Mouse (Mus musculus) forebrain, postnatal 0 days (tissue): ENCODE data around the gene Gm5592. TPM values are rescaled to one million over a fixed set of nuclear protein-coding genes. Genes with fewer than 3 reads are reported as not detected.
"Not testable (repeated sequence)": the region's sequence is repeated elsewhere in the genome, so short reads cannot be mapped to it uniquely, and the experiment has no call there.

ENCODE experiments used
- ATAC-seq: fragments of 200-750 bp; cut with Nextera tagmentation; 2 replicates; pipeline ENCODE4 v1.8.0; 2017; ENCODE audit warnings: mild to moderate bottlenecking, moderate library complexity
- DNase-seq: peaks from one replicate; pipeline ENCODE4 v3.0.0-alpha.2; 2015
- H3K27ac ChIP-seq: fragments of 300-500 bp; sonication (generic); 2 replicates; pipeline ENCODE4 v1.5.1; 2014; ENCODE audit warnings: low read depth, mild to moderate bottlenecking, antibody characterized with exemption, low read length, moderate library complexity, mixed read lengths
- H3K27me3 ChIP-seq: fragments of 300-500 bp; sonication (generic); 2 replicates; pipeline ENCODE4 v1.6.1; 2014; ENCODE audit warnings: mild to moderate bottlenecking, low read length, mixed read lengths; ENCODE audit not compliant: insufficient read depth
- H3K36me3 ChIP-seq: fragments of 300-500 bp; sonication (generic); 2 replicates; pipeline ENCODE4 v1.6.1; 2014; ENCODE audit warnings: mild to moderate bottlenecking, moderate library complexity; ENCODE audit not compliant: insufficient read depth
- H3K4me1 ChIP-seq: fragments of 300-500 bp; sonication (generic); 2 replicates; pipeline ENCODE4 v1.6.1; 2014; ENCODE audit warnings: antibody characterized with exemption; ENCODE audit not compliant: insufficient read depth
- H3K4me2 ChIP-seq: fragments of 300-500 bp; sonication (generic); 2 replicates; pipeline ENCODE4 v1.6.1; 2014; ENCODE audit warnings: low read depth, mild to moderate bottlenecking, moderate library complexity
- H3K4me3 ChIP-seq: fragments of 300-500 bp; sonication (generic); 2 replicates; pipeline ENCODE4 v1.5.1; 2014; ENCODE audit warnings: low read depth, low read length, mixed read lengths
- H3K9ac ChIP-seq: fragments of 300-500 bp; sonication (generic); 2 replicates; pipeline ENCODE4 v1.6.1; 2014; ENCODE audit warnings: mild to moderate bottlenecking
- H3K9me3 ChIP-seq: fragments of 300-500 bp; sonication (generic); 2 replicates; pipeline ENCODE4 v1.6.1; 2016; ENCODE audit warnings: low read length
- CTCF ChIP-seq: sonication (generic); IDR thresholded peaks from 2 replicates; pipeline ENCODE4 v1.5.1; 2016; ENCODE audit warnings: antibody characterized with exemption, control low read depth, low read depth
- WGBS: fragments of 180-500 bp; shearing (Covaris S2); extraction: QIAGEN DNeasy Blood & Tissue Kit; methylation state at CpG from one replicate; pipeline ENCODE4 v1.1.7; 2014; 5-methylcytosine and 5-hydroxymethylcytosine counted together
- polyA plus RNA-seq: library from polyadenylated mRNA; unstranded; fragments of >200 nt; fragmentation: Nextera tagmentation; extraction: Ambion mirVana; gene quantifications from 2 replicates; pipeline ENCODE4 v1.2.1, GENCODE M21; 2015
- total RNA-seq: library from RNA; depleted of rRNA; stranded (reverse); fragments of >200 nt; gene quantifications from 2 replicates; pipeline ENCODE4 v1.2.3, GENCODE M21; 2014; rRNA removed

Gene Gm5592
- total RNA-seq (not detected in 2 replicates), polyA plus RNA-seq (not detected in 2 replicates)

DNA sequence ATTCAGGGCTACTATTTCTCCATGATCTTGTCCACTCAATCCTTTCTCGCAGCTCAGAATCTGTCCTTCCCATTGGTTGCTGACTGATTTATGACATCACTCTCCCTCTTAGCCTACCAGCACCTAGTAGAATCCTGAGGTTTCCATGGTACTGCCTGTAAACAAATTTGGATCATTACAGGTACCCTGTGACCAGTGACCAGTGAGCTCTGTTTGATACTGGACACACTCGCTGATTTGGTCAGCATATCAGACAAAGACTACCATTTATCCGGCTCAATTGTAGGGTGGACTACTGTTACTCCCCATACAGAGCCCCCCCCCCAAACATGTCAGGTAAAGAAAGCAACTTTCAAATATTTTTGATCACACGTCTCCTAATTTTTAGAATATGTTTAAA lies at the start of gene Gm5592:
Gm5592 (plus strand) TSS at position 301 of the 400 bp plus-strand sequence.
- DNase-seq, result not testable (repeated sequence)

DNA sequence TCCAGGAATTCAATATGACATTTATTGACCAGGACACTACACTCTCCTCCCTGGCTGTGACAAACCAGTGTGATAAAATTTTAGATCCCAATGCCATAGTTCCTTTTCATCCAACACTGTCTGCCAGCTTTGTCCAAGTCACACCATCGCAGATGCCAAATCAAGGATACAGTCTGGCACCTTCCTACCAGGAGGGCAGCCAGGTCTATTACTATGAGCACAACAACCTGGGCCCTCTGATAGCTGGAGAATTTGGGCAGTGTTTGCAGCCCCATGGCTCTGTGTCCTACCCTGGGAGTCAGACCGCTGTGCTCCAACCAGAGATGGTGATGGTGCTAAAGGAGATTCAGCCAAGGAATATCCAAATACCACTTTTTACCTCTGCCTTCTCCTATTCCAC lies 2.2 kb downstream of the Gm5592 start:
- not testable (repeated sequence) for H3K27me3 ChIP-seq, DNase-seq, H3K9ac ChIP-seq, H3K4me1 ChIP-seq, H3K9me3 ChIP-seq, H3K27ac ChIP-seq, H3K36me3 ChIP-seq, H3K4me2 ChIP-seq, ATAC-seq, H3K4me3 ChIP-seq
- 87% methylated on average over 2 of the region's 2 CpGs for WGBS

More for the DNA sequence above, at the start of gene Gm5592:
- not testable (repeated sequence) for ATAC-seq, H3K4me1 ChIP-seq, H3K4me2 ChIP-seq, H3K27ac ChIP-seq, H3K9ac ChIP-seq, H3K27me3 ChIP-seq, H3K4me3 ChIP-seq, H3K9me3 ChIP-seq, H3K36me3 ChIP-seq
- 85% methylated on average over 4 of the region's 4 CpGs for WGBS

DNA sequence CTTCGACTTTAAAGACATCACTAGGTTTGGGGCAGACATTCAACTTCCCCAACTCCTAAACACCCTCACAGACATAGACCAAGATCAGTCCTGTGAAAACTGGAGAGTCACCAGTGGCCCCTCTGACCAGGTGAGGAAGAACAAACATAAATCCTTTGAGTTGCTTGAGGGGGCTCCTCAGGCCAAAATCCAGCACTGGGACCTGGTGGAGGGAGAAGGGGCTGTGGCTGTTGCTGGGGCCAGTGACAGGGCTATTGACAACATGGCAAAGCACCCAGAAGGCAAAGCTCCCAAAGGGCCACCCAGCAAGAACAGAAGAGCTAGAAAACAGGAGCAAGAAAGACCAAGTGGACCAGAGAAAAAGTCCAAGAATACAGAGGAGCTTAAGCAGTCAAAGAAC lies 4.2 kb downstream of the Gm5592 start:
- not testable (repeated sequence) for H3K27ac ChIP-seq, ATAC-seq, H3K4me3 ChIP-seq, H3K36me3 ChIP-seq, DNase-seq, H3K9ac ChIP-seq, H3K4me1 ChIP-seq, H3K4me2 ChIP-seq, H3K27me3 ChIP-seq, H3K9me3 ChIP-seq
- no CpG with 5 or more reads among the region's 1 CpGs for WGBS

GRCm38 (mm10) chr7:41158562-41158961 lies 4.9 kb downstream of the Gm5592 start:
- H3K9me3 ChIP-seq, H3K36me3 ChIP-seq, H3K27me3 ChIP-seq, H3K4me3 ChIP-seq, DNase-seq, H3K27ac ChIP-seq, H3K4me2 ChIP-seq, H3K9ac ChIP-seq, ATAC-seq, H3K4me1 ChIP-seq: not testable (repeated sequence)
- WGBS, result 71% methylated on average over 2 of the region's 2 CpGs

DNA sequence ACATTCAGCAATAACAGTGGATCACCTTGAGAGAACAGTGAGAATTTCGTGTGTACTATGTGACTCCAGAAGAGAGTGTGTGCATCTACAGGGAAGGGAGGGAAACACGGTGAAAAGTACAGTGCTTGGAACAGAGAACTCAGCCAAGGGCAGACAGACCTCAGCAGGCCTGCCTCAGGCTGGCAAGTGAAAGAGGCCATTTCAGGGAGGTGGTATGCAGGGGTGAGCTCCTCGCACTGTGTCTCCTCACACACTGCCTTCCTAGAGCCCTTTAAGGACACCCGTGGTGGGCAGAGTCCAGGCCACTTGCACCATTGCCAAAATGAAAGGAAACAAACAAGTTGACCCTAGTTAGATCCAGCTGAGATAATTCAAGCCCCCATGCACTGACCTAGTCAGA lies 40.0 kb downstream of the Gm5592 start:
- WGBS, result 65% methylated on average over 4 of the region's 4 CpGs
- H3K27me3 ChIP-seq, result no peaks in the 10 kb centered on the region

More for the DNA sequence above, 40.0 kb downstream of the Gm5592 start:
- Histone ChIP-seq H3K36me3 (no peaks in the 10 kb centered on the region), H3K9ac (no peak overlapping the region), H3K27ac (no peak overlapping the region), H3K4me3 (no peak overlapping the region), H3K9me3 (no peaks in the 10 kb centered on the region), H3K4me2 (no peak overlapping the region), H3K4me1 (no peaks in the 10 kb centered on the region)
- ATAC-seq (no peak), DNase-seq (no peak)
- no peak for TF ChIP-seq CTCF

Other genes with a start within 250 kb of the Gm5592 start
- not detected in 2 replicates for gene 4930433I11Rik, start 166.3 kb upstream of the Gm5592 start, total RNA-seq
- not detected in 2 replicates for gene 4930433I11Rik, start 166.3 kb upstream of the Gm5592 start, polyA plus RNA-seq
- not detected in 2 replicates for gene Gm4884, start 121.1 kb upstream of the Gm5592 start, total RNA-seq
- gene Gm4884, start 121.1 kb upstream of the Gm5592 start, polyA plus RNA-seq, result not detected in 2 replicates
- gene AI987944, start 239.5 kb downstream of the Gm5592 start, total RNA-seq, result 5.6 and 6.8 TPM in 2 replicates
- 5.8 and 7.5 TPM in 2 replicates for gene AI987944, start 239.5 kb downstream of the Gm5592 start, polyA plus RNA-seq